Mouse (Mus musculus): ENCODE results near the gene Irf2bpl. TPM values are rescaled to one million over a fixed set of nuclear protein-coding genes. Genes with fewer than 3 reads are reported as not detected.
A peak's percentile ranks its signal among the peaks of the same experiment; 100 is the strongest.

The Irf2bpl gene
- polyA plus RNA-seq, 1 experiment from 2014 or later = 18.2 TPM

DNA sequence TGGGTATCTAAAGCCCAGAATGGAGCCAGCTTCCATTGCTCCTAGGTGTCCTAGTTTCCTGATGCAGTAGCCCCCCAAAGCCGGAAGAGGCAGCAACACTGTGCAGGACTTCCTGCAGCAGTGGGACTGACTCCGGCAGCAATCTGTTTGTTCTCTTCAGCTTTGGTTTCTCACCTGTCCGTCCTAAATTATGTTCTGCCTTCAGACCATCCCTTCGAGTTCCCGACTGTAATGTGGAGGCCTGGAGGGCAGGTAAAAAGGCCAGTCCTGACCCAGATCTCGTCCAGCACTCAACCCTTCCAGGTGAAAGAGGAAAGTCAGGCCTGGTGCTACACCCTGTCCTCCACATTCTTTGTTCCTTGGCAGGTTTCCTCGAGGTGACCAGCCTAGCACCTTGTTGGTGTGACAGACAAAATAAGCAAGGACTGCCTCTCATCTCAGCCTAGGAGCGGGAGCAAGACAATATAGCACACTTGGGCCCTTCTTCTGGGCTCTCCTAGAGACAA is 6.3 kb upstream of the Irf2bpl start:
- Histone ChIP-seq H3K36me3 (ENCODE audit: control insufficient read depth, insufficient read depth, low read length) (no peaks in the 10 kb centered on the region), H3K4me3 (ENCODE audit: low read depth, low read length) (no peak overlapping the region), H3K27ac (ENCODE audit: low read length) (peak overlapping the region; percentile 82), H3K9me3 (ENCODE audit: control insufficient read depth, low read depth, low read length) (no peaks in the 10 kb centered on the region), H3K27me3 (ENCODE audit: control insufficient read depth, insufficient read depth, low read length) (no peaks in the 10 kb centered on the region), H3K9ac (replicated peaks; ENCODE audit: low read depth, low read length) (0 out of 2 replicates have a peak overlapping the region, but pooled peaks have one; percentile 3), H3K4me2 (replicated peaks; ENCODE audit: low read depth, low read length) (0 out of 2 replicates have a peak overlapping the region, but pooled peaks have one; percentile 12), H3K4me1 (ENCODE audit: control insufficient read depth, insufficient read depth, low read length) (peaks cover 76% of the 10 kb centered on the region)
- 22% methylated on average over 8 of the region's 8 CpGs for WGBS
- no peak for ATAC-seq (ENCODE audit: insufficient number of reproducible peaks, insufficient read depth, low FRiP score, low read depth)

DNA sequence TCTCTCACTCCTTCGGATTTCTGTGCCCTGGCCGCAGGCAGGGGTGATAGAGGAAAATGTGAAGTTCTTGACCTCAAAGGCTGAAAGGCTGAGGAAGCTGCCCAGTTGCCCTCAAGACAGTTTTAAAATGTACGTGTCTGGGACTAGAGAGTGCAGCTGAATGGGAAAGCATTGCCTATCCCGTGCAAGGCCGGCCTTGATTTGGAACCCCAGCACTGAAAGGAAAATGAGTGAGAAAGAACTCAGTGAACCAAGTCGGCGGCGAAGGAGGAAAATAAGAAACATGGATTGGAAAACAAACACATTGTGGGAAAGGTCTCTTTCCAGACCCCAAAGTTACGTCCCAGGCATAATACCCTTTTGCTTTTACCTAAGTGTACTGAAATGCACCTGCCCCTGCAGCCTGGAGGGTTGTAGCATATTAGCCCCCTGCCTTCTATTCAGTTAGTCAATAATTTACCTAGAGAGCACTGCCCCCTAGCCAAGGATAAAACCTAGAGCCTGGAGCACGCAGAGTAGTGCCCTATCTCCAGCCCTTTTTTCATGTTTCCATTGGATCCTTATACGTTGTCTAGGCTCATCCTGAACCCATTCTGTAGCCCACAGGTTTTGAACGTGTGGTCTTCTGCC is 5.6 kb upstream of the Irf2bpl start:
- Histone ChIP-seq H3K9me3 (ENCODE audit: control insufficient read depth, low read depth, low read length) (no peaks in the 10 kb centered on the region), H3K4me2 (replicated peaks; ENCODE audit: low read depth, low read length) (no peak overlapping the region), H3K4me1 (ENCODE audit: control insufficient read depth, insufficient read depth, low read length) (peaks cover 76% of the 10 kb centered on the region), H3K9ac (replicated peaks; ENCODE audit: low read depth, low read length) (0 out of 2 replicates have a peak overlapping the region, but pooled peaks have one; percentile 3), H3K4me3 (ENCODE audit: low read depth, low read length) (no peak overlapping the region), H3K27me3 (ENCODE audit: control insufficient read depth, insufficient read depth, low read length) (no peaks in the 10 kb centered on the region), H3K36me3 (ENCODE audit: control insufficient read depth, insufficient read depth, low read length) (no peaks in the 10 kb centered on the region), H3K27ac (ENCODE audit: low read length) (peak overlapping the region; percentile 97)
- WGBS = 55% methylated on average over 12 of the region's 12 CpGs
- no peak for ATAC-seq (ENCODE audit: insufficient number of reproducible peaks, insufficient read depth, low FRiP score, low read depth)

- peaks cover 75% of the 10 kb centered on the region for H3K4me1 ChIP-seq (ENCODE audit: control insufficient read depth, insufficient read depth, low read length)
- no peak for ATAC-seq (ENCODE audit: insufficient number of reproducible peaks, insufficient read depth, low FRiP score, low read depth)
- 12% methylated on average over 7 of the region's 7 CpGs for WGBS
Measured at GRCm38 (mm10) chr12:86889103-86889644, 4.6 kb upstream of the Irf2bpl start.

GRCm38 (mm10) chr12:86888130-86889069 is 3.8 kb upstream of the Irf2bpl start:
- Histone ChIP-seq H3K4me2 (replicated peaks; ENCODE audit: low read depth, low read length) (peak overlapping the region; percentile 58), H3K9ac (replicated peaks; ENCODE audit: low read depth, low read length) (peak overlapping the region; percentile 32), H3K27ac (ENCODE audit: low read length) (peak overlapping the region; percentile 97), H3K27me3 (ENCODE audit: control insufficient read depth, insufficient read depth, low read length) (no peaks in the 10 kb centered on the region), H3K4me3 (ENCODE audit: low read depth, low read length) (peak overlapping the region; percentile 18), H3K9me3 (ENCODE audit: control insufficient read depth, low read depth, low read length) (no peaks in the 10 kb centered on the region), H3K36me3 (ENCODE audit: control insufficient read depth, insufficient read depth, low read length) (no peaks in the 10 kb centered on the region), H3K4me1 (ENCODE audit: control insufficient read depth, insufficient read depth, low read length) (peaks cover 70% of the 10 kb centered on the region)
- ATAC-seq (ENCODE audit: insufficient number of reproducible peaks, insufficient read depth, low FRiP score, low read depth) = peak; percentile 34; the same call in 1 of the 2 replicates
- 1% methylated on average over 45 of the region's 47 CpGs for WGBS

More at GRCm38 (mm10) chr12:86889103-86889644, 4.6 kb upstream of the Irf2bpl start:
- Histone ChIP-seq H3K27me3 (ENCODE audit: control insufficient read depth, insufficient read depth, low read length) (no peaks in the 10 kb centered on the region), H3K4me2 (replicated peaks; ENCODE audit: low read depth, low read length) (peak overlapping the region; percentile 58), H3K27ac (ENCODE audit: low read length) (peak overlapping the region; percentile 97), H3K36me3 (ENCODE audit: control insufficient read depth, insufficient read depth, low read length) (no peaks in the 10 kb centered on the region), H3K9ac (replicated peaks; ENCODE audit: low read depth, low read length) (no peak overlapping the region; the same call in 1 of the 2 replicates), H3K4me3 (ENCODE audit: low read depth, low read length) (peak overlapping the region; percentile 18; the same call in 1 of the 2 replicates), H3K9me3 (ENCODE audit: control insufficient read depth, low read depth, low read length) (no peaks in the 10 kb centered on the region)

DNA sequence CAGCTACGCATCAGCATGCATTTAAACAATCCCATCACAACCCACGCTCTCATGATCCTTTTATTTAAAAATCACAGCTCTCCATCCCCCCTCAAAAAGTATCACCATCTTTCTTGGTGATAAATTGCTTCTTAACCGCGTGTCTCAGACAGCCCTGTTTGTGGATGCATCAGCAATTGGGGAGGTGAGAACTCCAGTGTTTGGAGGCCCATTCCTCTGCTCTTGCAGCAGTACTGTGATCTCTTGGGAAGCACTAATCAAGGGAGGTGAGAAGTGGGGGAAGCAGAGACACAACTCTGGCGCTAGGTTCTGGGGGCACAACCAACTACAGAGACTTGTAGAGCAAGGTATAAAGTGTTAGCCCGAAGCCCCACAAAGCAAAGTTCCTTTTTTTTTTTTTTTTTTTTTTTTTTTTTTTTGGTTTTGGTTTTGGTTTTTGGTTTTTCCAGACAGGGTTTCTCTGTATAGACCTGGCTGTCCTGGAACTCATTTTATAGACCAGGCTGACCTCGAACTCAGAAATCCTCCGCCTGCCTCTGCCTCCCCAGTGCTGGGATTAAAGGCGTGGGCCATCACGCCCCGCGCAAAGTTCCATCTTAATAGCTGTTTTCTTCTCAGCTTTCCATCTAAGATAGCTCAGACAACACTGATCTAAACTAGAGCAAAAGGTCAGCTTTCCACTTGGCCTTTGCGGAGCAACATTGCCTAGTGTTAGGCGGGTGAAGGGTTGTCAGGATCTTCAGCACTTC is 3.0 kb upstream of the Irf2bpl start:
- ATAC-seq (ENCODE audit: insufficient number of reproducible peaks, insufficient read depth, low FRiP score, low read depth) = no peak
- H3K9ac ChIP-seq (replicated peaks; ENCODE audit: low read depth, low read length) = peak overlapping the region; percentile 32; the same call in 1 of the 2 replicates
- no peak overlapping the region for H3K4me3 ChIP-seq (ENCODE audit: low read depth, low read length)
- H3K9me3 ChIP-seq (ENCODE audit: control insufficient read depth, low read depth, low read length) = no peaks in the 10 kb centered on the region
- peak overlapping the region; percentile 58 for H3K4me2 ChIP-seq (replicated peaks; ENCODE audit: low read depth, low read length)
- H3K27ac ChIP-seq (ENCODE audit: low read length) = peak overlapping the region; percentile 97
- H3K36me3 ChIP-seq (ENCODE audit: control insufficient read depth, insufficient read depth, low read length) = no peaks in the 10 kb centered on the region
- no peaks in the 10 kb centered on the region for H3K27me3 ChIP-seq (ENCODE audit: control insufficient read depth, insufficient read depth, low read length)
- peaks cover 63% of the 10 kb centered on the region for H3K4me1 ChIP-seq (ENCODE audit: control insufficient read depth, insufficient read depth, low read length)
- WGBS = 43% methylated on average over 14 of the region's 14 CpGs

DNA sequence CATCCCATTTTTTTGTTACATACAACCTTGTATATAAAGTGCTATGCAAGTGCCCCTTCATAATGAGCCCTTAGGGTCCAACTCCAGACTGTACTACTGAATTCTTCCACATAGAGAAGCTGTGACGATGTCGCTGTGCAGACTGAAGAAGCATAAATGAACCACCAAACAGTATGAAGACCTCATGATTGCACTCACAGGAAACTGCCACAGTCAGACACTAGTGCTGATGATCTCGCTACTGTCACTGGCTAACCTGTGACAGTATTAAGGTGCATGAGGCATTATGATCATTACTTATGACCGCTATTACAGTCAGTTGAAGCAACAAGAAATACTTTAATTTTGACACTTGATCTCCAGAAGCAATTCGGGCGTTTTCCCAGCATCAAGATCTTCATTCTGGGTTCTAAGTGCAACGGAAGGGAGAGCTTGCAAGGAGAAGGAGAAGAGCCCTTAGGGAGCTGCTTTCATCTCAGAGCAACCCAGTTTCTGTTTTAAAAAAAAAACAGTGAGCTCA is 1.9 kb upstream of the Irf2bpl start:
- WGBS = 71% methylated on average over 7 of the region's 7 CpGs
- peaks cover 56% of the 10 kb centered on the region for H3K4me1 ChIP-seq (ENCODE audit: control insufficient read depth, insufficient read depth, low read length)
- no peak for ATAC-seq (ENCODE audit: insufficient number of reproducible peaks, insufficient read depth, low FRiP score, low read depth)

DNA sequence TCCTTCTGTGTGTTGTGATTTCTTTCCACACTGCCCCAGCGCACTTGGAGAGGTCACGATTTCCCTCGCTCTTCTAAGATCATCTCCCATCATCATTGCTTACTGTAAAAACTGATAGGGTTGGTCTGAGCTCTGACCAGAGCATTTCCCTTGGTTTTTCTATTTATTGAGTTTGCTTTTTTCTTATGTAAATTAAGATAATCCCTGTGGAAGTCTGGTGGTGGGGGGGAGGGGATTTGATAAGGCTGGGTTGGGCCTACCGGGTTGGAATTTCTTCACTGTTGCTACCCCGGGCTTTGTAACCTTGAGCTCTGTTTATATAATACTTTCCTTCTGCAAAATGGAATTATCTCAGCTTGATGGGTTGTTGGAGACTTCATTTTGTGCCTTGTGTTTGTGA is 1.1 kb upstream of the Irf2bpl start:
- no peak overlapping the region for H3K4me3 ChIP-seq (ENCODE audit: low read depth, low read length)
- peak overlapping the region; percentile 43 for H3K4me2 ChIP-seq (replicated peaks; ENCODE audit: low read depth, low read length)
- H3K27me3 ChIP-seq (ENCODE audit: control insufficient read depth, insufficient read depth, low read length) = no peaks in the 10 kb centered on the region
- no peak for ATAC-seq (ENCODE audit: insufficient number of reproducible peaks, insufficient read depth, low FRiP score, low read depth)
- WGBS = 24% methylated on average over 5 of the region's 5 CpGs
- peaks cover 4% of the 10 kb centered on the region for H3K36me3 ChIP-seq (ENCODE audit: control insufficient read depth, insufficient read depth, low read length)
- H3K27ac ChIP-seq (ENCODE audit: low read length) = peak overlapping the region; percentile 89
- H3K9ac ChIP-seq (replicated peaks; ENCODE audit: low read depth, low read length) = no peak overlapping the region
- H3K4me1 ChIP-seq (ENCODE audit: control insufficient read depth, insufficient read depth, low read length) = peaks cover 50% of the 10 kb centered on the region
- no peaks in the 10 kb centered on the region for H3K9me3 ChIP-seq (ENCODE audit: control insufficient read depth, low read depth, low read length)

More for the DNA sequence above, 1.9 kb upstream of the Irf2bpl start:
- peak overlapping the region; percentile 39; the same call in 1 of the 2 replicates for H3K27ac ChIP-seq (ENCODE audit: low read length)
- no peak overlapping the region for H3K4me3 ChIP-seq (ENCODE audit: low read depth, low read length)
- H3K27me3 ChIP-seq (ENCODE audit: control insufficient read depth, insufficient read depth, low read length) = no peaks in the 10 kb centered on the region
- no peaks in the 10 kb centered on the region for H3K9me3 ChIP-seq (ENCODE audit: control insufficient read depth, low read depth, low read length)
- H3K4me2 ChIP-seq (replicated peaks; ENCODE audit: low read depth, low read length) = no peak overlapping the region
- H3K9ac ChIP-seq (replicated peaks; ENCODE audit: low read depth, low read length) = no peak overlapping the region
- peaks cover 4% of the 10 kb centered on the region for H3K36me3 ChIP-seq (ENCODE audit: control insufficient read depth, insufficient read depth, low read length)
